Mouse (Mus musculus): ENCODE results near the gene Susd4. TPM values are rescaled to one million over a fixed set of nuclear protein-coding genes. Genes with fewer than 3 reads are reported as not detected.

The Susd4 gene
- total RNA-seq, 2 experiments from 2014 or later: 0.59 to 0.69 TPM

DNA sequence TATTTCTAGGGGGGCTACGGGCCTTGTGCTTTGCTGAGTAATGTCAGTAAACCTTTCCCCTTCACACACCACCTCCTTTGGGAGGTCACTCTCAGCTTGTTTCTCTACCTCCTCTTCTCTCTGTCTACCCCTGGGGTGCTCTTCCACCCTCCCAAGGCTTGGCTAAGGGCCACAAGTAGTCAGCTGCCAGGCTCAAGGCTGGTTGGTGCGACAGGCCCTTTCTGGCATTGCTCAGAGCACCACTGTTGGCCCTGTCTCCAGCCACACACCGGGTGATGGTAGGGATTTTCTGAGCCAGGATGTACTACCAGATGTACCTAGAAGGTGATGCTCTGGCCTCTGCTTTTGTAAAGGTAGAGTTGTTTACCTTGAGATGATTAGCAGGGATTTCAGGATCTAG is 21.1 kb downstream of the Susd4 start:
- DNase-seq: no peak
- intact Hi-C loops (cut with DNase I): no loop called here

DNA sequence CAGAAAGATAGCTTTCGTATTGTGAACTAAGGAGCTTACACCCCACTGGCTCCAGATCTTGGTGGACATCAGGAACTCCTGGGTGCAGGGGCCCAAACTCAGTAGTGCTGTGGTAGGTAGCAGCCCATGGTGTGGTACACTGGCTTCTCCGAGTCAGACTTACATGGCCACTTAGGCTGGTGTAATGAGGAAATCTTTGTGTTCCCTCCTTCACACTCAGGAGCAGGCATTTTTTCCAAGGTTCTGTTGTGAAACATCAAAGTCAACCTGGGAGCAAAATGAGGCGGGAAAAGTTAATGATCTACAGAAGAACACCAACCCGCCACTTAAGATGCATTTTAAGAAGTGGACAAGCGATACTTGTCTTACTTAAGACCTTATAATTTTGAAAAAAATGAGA is 21.8 kb downstream of the Susd4 start:
- no peak for DNase-seq
- intact Hi-C loops (cut with DNase I): no loop called here

DNA sequence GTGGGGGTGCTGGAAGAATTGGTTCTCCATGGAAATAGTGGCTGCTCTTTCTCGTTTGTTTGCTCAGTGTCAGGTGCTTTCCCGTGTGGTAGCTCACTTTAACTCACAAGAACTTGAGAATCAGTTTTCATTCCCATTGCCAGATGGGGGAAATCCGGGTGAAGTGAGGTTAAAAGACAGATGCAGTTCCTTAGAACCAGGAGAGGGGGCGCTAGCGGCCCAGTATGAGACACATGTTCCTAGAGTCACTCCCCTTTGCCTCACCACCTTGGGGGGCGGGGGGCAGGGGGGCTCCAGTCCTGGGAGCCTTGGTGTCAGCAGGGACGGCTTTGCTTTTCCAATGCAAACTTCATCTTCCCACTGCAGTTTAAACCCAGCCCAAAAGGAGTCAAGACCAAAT is 23.4 kb downstream of the Susd4 start:
- intact Hi-C loops (cut with DNase I): no loop called here
- no peak for DNase-seq

DNA sequence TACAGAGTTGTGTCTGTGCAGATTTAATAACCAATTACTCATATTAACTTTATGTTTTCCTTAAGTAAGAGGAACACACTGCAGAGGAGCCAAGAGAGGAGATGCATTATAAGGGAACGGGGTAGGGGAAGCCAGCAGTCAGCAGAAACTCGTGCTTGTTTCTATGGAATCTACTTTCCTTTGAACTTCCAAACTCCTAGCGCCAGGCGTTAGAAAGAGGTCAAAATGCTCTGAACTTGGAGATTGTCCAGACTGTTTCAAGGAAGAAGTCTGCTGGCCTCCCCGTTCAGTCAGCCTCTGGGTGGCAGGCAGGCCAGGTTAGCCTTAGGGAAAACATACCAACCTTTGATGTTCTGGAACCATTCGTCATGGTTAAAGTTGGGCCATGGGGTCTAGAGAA is 25.2 kb downstream of the Susd4 start:
- no peak for DNase-seq
- intact Hi-C loops (cut with DNase I): no loop called here

DNA sequence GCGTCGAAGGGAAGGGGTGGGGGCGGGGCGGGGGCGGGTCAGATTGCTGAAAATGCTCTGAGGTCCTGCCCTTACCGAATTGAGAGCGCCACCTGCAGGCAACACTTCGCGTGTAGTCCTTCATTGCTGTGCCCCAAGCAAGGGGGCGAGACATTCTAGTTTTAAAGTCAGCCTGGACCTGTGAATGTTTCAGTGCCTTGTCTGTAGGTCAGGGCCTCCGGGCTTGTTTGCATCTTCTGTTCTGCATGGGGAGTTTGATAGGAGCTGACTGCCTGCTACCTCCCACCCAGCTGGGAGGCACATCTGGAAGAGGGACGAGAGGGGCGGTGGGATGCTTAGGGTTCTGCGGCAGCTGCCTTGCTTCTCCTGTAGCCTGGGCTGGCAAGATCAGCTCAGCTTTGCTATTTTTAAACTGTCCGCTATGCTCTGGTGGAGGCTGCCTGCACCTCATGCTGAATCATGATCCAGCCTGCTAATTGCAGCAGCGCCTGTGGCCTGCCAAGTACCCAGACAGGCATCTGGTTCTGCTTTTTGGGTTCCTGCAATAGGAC is 28.9 kb downstream of the Susd4 start:
- intact Hi-C loops (cut with DNase I): no loop called here
- DNase-seq: peak; percentile 57 to 66

DNA sequence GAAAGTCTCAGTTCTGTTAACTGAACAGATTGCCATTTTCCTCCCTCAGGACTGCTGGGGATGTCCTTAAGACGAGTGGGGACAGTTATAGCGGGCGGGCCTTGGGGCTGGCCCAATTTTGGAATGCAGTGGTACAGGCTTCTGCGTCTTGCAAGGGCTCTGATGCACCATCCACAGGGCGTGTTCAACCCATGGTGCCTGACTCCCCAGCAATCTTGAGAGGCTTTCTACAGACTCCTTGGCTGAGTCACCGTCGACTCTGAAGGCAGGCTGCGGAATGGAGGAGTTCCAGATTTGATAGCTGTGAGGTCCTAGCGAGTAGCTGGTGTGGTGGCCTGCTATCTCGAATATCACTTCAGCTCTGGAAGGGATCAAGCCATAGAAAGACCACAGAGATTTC is 30.6 kb downstream of the Susd4 start:
- no peak for DNase-seq
- intact Hi-C loops (cut with DNase I): no loop called here

DNA sequence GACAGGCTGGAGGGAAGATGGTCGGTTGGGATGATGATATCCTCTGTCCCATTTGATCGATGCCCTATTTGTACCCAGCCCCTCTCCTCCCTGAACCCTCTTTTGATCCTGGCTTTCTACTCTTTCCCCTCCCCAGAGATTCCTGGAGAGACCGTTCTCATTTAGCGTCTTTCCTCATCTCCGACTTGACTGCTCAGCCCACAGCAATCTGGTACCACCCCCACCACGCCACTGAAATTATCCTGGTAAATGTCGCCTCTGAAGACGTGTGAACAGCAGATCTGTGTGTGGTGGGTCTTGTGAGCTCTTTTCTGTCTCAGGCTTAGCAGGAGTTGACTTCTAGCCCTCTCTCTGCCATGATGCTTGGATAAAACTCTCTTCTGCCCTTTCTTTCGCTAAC is 31.0 kb downstream of the Susd4 start:
- no peak for DNase-seq
- intact Hi-C loops (cut with DNase I): loop anchor here (5.0 kb wide), 1 partner anchor 93 kb away; no protein-coding TSS in a partner anchor

DNA sequence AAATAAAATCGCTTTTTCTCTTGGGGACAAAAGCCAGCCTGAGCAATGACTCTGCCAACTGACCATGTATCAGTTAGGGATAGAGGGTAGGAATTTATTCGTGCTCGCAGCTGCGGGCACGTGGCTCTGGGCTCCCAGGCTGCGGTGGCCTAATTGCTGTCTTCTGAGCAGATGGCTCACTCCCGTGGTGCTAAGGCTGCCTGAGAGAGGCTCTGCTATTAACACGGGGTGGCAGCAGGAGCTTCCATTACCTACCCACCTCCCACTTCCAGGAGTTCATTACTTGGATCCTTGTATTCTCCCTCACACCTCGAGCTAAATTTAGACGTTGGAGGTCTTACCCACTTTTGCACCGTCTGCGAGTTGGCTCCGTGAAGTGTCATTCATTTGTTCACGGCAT is 33.4 kb downstream of the Susd4 start:
- intact Hi-C loops (cut with DNase I): loop anchor here (5.0 kb wide), 1 partner anchor 90 kb away; no protein-coding TSS in a partner anchor
- DNase-seq: no peak

DNA sequence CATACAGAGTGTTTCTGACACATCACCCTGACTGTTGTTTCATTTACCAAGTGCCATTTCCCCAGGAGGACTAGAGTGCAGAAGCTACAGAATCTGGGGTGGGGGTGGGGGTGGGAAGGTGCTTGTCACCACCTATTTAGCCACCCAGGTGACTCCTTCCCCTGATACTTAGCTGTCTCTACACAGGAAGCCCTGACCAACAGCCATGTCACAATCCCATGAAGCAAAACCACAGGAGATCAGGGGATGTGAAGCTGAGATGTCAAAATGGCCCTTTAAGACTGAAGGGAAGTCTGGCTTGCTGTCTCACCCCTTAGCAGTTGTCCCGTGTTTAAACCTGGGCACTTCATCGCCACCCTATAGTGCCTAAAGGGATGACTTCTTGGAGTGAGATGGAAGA is 37.9 kb downstream of the Susd4 start:
- intact Hi-C loops (cut with DNase I): no loop called here
- no peak for DNase-seq

DNA sequence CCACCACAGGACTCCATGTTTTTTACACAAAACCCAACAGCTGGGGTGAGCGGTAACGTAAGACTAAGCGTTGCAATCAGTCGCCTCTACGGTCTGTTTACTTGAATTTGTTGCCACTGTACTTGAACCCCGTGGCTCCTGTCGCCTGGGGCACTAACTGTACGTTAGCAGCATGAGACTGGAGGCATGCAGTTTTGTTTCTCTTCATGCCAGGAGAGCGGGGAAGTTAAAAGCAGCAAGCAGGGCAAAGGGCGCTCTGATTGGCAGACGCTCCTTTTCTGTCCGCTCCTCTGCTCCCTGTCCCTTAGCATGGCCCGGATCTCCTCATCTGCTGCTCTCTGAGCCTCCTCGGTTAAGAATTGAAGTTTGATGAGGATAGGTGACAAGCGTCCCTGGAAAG is 39.2 kb downstream of the Susd4 start:
- no peak for DNase-seq
- intact Hi-C loops (cut with DNase I): no loop called here

DNA sequence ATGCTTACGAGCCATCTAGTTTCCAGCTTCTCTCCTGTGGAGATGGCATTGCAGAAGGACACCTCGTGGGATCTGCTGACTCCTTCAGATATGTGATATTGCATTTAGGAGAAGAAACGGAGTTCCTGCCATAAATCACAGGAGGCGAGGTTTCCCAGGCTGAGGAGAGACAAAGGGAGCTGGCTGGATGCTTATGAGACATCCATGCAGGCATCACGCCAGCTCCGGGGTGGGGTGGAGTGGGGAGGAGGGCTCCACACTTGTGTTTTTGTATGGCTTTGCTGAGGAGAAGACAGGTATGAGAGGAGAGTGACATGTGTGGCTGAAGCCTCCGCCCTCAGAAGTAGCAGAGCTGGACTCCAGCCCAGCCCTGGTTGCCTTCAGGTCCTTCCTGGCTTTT is 50.3 kb downstream of the Susd4 start:
- DNase-seq: no peak
- intact Hi-C loops (cut with DNase I): no loop called here

DNA sequence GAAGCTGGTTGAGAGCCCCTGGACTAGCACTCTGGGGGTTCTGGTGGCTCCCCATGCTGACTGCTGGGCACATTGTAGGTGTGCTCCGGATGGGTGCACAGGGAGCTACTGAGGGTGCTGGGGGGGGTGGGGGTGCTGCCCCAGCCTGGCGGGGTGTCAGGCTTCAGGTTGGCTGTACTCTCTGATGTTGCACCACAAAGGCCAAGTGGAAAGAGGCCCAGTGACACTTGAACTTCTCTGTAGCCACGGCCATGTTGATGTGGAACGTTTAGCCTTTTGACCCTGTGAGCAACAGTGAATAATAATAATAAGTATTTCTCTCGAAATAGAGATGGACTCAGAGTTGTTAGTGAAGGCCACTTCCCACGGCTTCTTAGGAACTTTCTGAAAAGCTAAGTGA is 50.9 kb downstream of the Susd4 start:
- no peak for DNase-seq
- intact Hi-C loops (cut with DNase I): no loop called here

DNA sequence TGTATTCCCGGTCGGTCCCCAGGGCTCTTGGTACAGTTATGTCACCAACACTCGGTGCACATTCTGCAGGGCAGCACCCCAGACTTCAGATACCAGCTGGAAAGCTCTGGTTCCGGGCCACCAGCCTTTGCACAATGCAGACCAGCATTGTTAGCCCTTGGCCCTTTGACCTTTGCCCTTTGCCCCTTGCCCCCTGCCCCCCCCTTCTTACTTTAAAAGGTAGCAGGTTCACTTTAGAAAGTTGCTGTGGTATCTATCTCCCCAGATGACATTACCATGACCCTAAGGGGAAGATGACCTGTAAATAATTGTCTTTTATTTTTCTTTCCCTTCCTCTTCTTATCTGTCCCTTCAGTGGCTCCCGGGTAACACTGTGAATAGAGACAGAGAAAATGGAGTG is 53.4 kb downstream of the Susd4 start:
- no peak for DNase-seq
- intact Hi-C loops (cut with DNase I): no loop called here

DNA sequence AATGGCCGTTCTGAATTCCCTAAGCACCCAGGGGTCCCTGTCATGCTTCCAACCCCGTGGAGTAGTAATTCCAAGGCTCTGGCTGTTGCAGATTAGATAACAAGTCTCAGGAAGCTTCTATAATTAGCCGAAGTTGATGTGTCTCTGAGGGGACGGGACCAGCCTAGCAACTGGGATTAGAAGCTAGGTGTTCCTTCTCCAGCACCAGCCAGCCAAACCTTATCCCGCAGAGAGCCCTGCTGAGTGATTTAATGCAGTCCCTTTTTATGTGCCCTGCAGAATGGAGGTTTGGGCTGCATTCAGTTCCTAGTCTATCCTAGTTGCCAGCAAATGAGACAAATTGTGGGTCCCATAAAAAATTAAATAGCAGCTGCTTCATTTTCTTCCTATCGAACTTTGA is 54.0 kb downstream of the Susd4 start:
- DNase-seq: no peak
- intact Hi-C loops (cut with DNase I): no loop called here

DNA sequence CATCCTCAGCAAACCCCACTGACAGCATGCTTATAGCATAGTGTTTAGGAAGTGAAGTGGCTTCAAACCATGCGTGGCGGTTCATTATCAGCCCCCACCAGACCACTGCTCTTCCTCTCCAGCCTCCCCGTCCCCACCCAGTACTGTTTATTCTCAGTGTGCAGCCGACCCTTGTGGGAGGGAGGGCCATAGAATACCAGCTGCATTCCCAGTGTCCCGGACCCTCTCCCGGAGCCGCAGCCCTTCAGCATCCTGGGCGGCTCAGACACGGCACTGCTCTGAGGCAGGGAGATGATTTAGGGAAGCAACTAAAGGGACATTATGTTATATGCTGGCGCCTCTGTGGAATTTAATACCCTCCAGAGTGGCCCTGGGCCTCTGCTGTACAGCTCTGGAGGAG is 55.3 kb downstream of the Susd4 start:
- DNase-seq: no peak
- intact Hi-C loops (cut with DNase I): no loop called here

DNA sequence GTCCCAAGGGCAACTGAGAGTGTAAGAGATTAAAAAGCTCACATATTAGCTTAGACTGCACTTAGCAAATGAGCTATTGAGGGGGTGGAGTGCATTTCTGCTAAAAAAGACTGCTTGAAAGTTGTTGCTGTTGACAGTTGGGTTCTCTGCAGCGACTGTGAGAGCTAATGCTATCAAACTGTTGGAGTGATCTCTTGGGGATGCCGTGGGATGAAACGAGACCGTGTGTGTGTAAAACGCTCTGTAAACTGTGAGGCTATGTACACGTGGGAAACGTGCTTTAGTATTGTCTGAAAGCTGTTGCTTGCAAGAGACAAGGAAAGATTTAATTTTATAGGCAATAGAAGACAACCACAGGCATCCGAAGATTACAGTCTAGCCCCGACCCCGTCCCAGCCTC is 59.1 kb downstream of the Susd4 start:
- DNase-seq: no peak
- intact Hi-C loops (cut with DNase I): no loop called here

DNA sequence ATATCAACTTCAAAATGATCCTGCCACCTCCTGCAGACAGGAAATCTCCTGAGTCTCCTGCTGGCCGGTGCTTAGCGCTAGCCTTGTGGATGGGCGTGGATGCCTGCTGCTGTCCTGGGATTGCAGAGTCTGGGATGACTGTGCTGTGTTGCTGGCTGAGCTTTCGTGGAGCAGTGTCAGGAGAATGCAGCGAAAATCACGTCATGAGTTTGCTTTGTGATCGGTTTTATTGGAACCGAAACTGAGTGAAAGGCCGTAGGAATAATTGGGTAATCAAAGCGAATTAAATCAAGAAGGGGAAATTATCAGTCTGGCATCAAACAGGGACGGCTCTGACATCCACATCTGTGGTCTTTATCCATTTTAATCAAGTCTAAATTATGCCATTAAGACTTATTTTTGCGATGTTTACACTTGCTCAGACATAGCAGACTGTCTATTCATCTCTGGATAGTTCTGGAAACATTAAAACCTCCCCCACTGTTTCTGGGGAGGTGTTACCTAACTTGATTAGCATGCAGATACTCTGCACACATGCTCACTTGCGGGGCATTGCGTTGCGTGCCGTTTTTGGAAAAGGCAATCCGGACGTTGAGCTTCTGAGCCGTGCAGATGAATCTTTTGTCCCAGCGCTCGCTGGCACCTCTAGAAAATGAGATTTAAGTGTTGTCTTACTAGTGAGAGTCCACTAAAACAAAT is 60.2 kb downstream of the Susd4 start:
- intact Hi-C loops (cut with DNase I): no loop called here
- DNase-seq: no peak

DNA sequence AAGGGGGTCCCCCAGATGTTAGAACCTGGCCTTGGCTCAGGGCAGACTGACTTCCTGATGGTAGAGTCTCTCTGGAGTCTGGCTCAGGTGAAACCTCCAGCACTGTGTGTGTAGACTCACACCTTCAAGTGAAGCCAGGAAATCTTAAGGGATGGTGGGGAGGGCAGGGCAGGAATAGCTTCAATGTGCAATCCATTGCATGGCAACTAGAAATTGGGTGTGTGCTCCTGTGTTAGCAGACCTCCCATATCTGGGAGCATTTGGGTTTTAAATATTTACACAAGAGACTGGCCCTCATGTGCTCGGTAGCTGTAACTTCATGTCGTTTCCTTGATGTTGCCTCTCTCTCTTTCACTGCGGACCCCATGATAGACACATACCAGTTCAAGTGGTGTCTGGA is 62.9 kb downstream of the Susd4 start:
- intact Hi-C loops (cut with DNase I): no loop called here
- no peak for DNase-seq

DNA sequence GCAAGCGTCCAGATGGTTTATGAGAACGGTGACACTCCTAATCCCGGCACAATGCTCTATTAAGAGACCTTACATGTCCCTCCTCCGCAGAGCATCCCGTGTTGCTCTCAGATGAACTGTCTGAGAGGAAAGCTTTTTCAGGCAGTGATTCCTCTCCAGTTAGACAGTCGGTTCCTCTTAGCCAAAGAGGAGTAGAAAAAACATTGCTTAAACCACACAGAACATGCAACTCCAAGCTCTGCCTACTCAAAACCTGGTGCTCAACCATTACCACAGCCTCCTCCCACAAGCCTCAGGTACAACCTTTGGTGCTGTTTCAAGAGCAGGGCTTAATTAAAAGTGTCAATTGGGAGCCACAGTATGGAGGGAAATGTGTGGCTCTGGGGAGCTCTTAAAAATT is 74.4 kb downstream of the Susd4 start:
- intact Hi-C loops (cut with DNase I): no loop called here
- DNase-seq: no peak

DNA sequence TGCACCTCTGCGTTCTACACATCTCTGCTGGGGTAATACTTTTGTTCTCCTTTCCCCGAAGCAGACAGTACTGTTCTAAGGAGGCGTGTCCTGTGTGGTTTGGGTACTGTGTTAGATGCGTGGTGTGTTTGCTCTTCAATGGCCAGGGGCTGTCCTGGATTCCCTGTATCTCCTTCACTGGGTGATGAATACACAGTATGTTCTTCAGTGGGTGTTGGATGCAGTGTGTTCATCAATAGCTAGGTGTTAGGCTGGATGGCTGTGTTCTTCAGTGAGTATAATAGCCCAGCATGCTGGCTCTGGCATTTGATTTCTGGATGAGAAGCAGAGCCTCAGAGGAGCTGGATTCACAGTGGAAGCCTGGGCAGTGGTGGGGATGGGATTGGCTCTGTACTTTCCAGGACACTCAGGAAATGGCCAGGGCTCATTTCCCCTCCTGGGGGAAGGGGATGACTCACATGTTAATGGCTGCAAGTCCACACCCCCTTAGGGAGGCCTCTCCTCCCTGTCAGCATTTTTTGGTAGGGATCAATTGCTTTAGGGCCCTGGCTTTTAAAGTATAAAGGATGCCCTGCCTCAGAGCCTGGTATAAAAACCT is 75.8 kb downstream of the Susd4 start:
- no peak for DNase-seq
- intact Hi-C loops (cut with DNase I): no loop called here

DNA sequence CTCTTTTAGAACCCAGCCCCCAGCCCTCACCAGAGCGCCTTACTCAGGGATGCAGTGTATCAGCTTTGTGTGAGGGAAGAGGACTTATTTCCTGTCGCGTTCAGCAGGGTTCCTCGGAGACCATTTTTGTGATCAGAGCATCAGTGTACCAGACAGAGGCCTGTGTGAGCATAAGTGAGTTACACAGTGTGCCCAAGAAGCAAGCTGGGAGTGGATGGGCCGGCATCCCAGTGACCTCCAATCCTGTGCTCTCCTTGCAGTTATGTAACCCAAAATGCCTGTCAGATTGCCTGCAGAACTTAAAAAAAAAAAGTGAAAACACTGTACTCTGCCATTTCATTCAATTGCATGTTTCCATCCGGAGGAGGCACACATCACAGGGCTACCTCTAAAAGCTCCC is 76.4 kb downstream of the Susd4 start:
- intact Hi-C loops (cut with DNase I): no loop called here
- no peak for DNase-seq

DNA sequence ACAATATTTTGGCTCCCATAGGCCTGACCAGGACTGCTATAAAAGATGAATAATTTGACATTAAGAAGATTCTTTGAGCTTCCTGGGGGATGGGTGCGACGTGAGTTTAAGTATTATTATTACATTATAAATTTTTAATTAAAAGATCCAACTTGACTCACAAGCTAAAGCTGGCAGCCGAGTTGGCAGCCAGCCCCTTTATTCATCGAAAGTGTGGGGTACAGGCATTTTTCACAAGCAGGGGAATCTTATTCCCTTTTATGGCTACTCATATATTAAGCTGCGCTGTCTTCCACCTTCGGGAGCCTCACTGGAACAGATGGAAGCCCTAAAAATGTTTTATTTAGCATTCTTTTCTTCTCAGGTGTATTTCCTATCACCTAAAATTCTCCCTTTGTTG is 76.9 kb downstream of the Susd4 start:
- intact Hi-C loops (cut with DNase I): no loop called here

More for the DNA sequence above, 76.9 kb downstream of the Susd4 start:
- no peak for DNase-seq

Data from gastrocnemius, postnatal 36 days (tissue).